Mouse (Mus musculus) CH12.LX (cell line): ENCODE measurements at regions not wholly inside any gene's neighbourhood (a gene's known extent, or its start where the extent isn't known, plus 50 kb on each side); places are given as distances from the start of the nearest gene placed in this dataset.
"Not testable (repeated sequence)": the region's sequence is repeated elsewhere in the genome, so short reads cannot be mapped to it uniquely, and the experiment has no call there.

ENCODE experiments used
- DNase-seq: peaks from one replicate; pipeline ENCODE4 v3.0.0-alpha.2; 2013; ENCODE audit errors: extremely low read depth
- H3K27ac ChIP-seq: 2 replicates; pipeline ENCODE4 v1.5.1; 2012; ENCODE audit warnings: low read depth, mild to moderate bottlenecking, control low read depth, moderate library complexity; ENCODE audit not compliant: insufficient read depth
- H3K27me3 ChIP-seq: replicated peaks from 2 replicates; pipeline ENCODE3; 2012; ENCODE audit warnings: inconsistent platforms
- H3K36me3 ChIP-seq, 2 experiments: replicated peaks in 1 of 2; 2 replicates each; pipeline versions ENCODE3 to v1.6.1; 2012; ENCODE audit warnings: inconsistent platforms in 1 of 2, low read length in 1 of 2, mild to moderate bottlenecking in 1 of 2, mixed read lengths in 1 of 2, moderate library complexity in 1 of 2; ENCODE audit not compliant: control insufficient read depth in 1 of 2, insufficient read depth in 1 of 2
- H3K4me1 ChIP-seq, 2 experiments: 2 replicates each; pipeline ENCODE4 v1.6.1; 2012; ENCODE audit warnings: inconsistent platforms in 1 of 2, moderate library complexity in 1 of 2; ENCODE audit not compliant: insufficient read depth in 2 of 2, control insufficient read depth in 1 of 2
- H3K4me2 ChIP-seq: 2 replicates; pipeline ENCODE4 v1.6.1; 2012; ENCODE audit warnings: low read depth, mild to moderate bottlenecking, control low read depth; ENCODE audit not compliant: poor library complexity, insufficient read depth, severe bottlenecking
- H3K4me3 ChIP-seq, 3 experiments: fragments of 150-350 bp in 1 of 3; sonication (generic) in 1 of 3; replicated peaks in 1 of 3; 2 replicates each; pipeline versions ENCODE3 to v1.5.1; 2011 to 2012; ENCODE audit warnings: low read depth in 2 of 3, low read length in 2 of 3, mild to moderate bottlenecking in 2 of 3, moderate library complexity in 2 of 3, control low read depth in 1 of 3, improper control_type of control experiment in 1 of 3, inconsistent platforms in 1 of 3, mixed read lengths in 1 of 3; ENCODE audit not compliant: poor library complexity in 1 of 3
- H3K79me2 ChIP-seq: replicated peaks from 2 replicates; pipeline ENCODE4 v1.6.1; 2012; ENCODE audit warnings: mild to moderate bottlenecking, moderate library complexity; ENCODE audit not compliant: control insufficient read depth, poor library complexity, insufficient read depth, severe bottlenecking; ENCODE audit errors: extremely low read depth
- H3K9ac ChIP-seq: 2 replicates; pipeline ENCODE4 v1.6.1; 2012; ENCODE audit warnings: low read depth, mild to moderate bottlenecking, control low read depth, moderate library complexity; ENCODE audit not compliant: insufficient read depth
- H3K9me3 ChIP-seq: replicated peaks from 2 replicates; pipeline ENCODE3; 2012; ENCODE audit warnings: low read length, inconsistent platforms, mixed read lengths
- CTCF ChIP-seq, 2 experiments: IDR thresholded peaks in 1 of 2; conservative IDR thresholded peaks in 1 of 2; 2 replicates each; pipeline ENCODE4 v1.5.1; 2011 to 2012; ENCODE audit warnings: low read depth in 2 of 2, low read length in 2 of 2, improper control_type of control experiment in 1 of 2, inconsistent platforms in 1 of 2, mild to moderate bottlenecking in 1 of 2, moderate library complexity in 1 of 2
- RAD21 ChIP-seq: IDR thresholded peaks from 2 replicates; pipeline ENCODE4 v1.6.1; 2011; ENCODE audit warnings: low read depth, mild to moderate bottlenecking, low read length, improper control_type of control experiment, moderate library complexity
- dilution Hi-C: fragments of 300-500 bp; cut with MboI; formaldehyde crosslinking; loops from 2 replicates; pipeline ENCODE4 v1.14.3; 2020; ENCODE audit warnings: low sequenced_read_pairs; ENCODE audit not compliant: extremely low pct_unique_long_range_greater_than_20kb, extremely low pct_ligation_motif_present
- in situ Hi-C: fragments of 300-500 bp; cut with MboI; formaldehyde crosslinking; loops from 3 replicates; pipeline ENCODE4 v1.14.3; 2019; ENCODE audit warnings: low sequenced_read_pairs, low pct_ligation_motif_present, low pct_unique_long_range_greater_than_20kb, mixed read lengths

- H3K9me3 ChIP-seq, H3K9ac ChIP-seq, H3K4me1 ChIP-seq, dilution Hi-C loops, H3K4me3 ChIP-seq, H3K36me3 ChIP-seq, H3K79me2 ChIP-seq, H3K4me2 ChIP-seq, H3K27ac ChIP-seq, H3K27me3 ChIP-seq, in situ Hi-C loops: not testable (repeated sequence)
- DNase-seq, result peak; percentile 1
- TF ChIP-seq RAD21 (peak; percentile 24), CTCF (conservative IDR thresholded peaks at IDR 0.05 in 1 of 2, IDR thresholded peaks at IDR 0.05 in 1 of 2; ENCODE audit: low read depth in 2 of 2, low read length in 2 of 2) (peak in 1 of 2 experiments; percentile 41; a peak in 2 of 4 replicates)
- TF ChIP-seq, all 38 proteins: peak for 2; not testable (repeated sequence) for 36
Measured at GRCm38 (mm10) chr12:115749586-115749985, 297.9 kb upstream of the Zfp386 start.

- H3K4me3 ChIP-seq, H3K4me1 ChIP-seq, dilution Hi-C loops, H3K27me3 ChIP-seq, H3K4me2 ChIP-seq, H3K36me3 ChIP-seq, H3K79me2 ChIP-seq, H3K9me3 ChIP-seq, in situ Hi-C loops, DNase-seq, H3K9ac ChIP-seq, H3K27ac ChIP-seq: not testable (repeated sequence)
Measured at GRCm38 (mm10) chr12:115753135-115753534, 294.4 kb upstream of the Zfp386 start.

GRCm38 (mm10) chr12:115757526-115757925 is 290.0 kb upstream of the Zfp386 start:
- H3K9ac ChIP-seq, H3K36me3 ChIP-seq, H3K4me2 ChIP-seq, H3K9me3 ChIP-seq, H3K79me2 ChIP-seq, H3K4me3 ChIP-seq, H3K4me1 ChIP-seq, in situ Hi-C loops, dilution Hi-C loops, H3K27me3 ChIP-seq, H3K27ac ChIP-seq, DNase-seq: not testable (repeated sequence)

DNA sequence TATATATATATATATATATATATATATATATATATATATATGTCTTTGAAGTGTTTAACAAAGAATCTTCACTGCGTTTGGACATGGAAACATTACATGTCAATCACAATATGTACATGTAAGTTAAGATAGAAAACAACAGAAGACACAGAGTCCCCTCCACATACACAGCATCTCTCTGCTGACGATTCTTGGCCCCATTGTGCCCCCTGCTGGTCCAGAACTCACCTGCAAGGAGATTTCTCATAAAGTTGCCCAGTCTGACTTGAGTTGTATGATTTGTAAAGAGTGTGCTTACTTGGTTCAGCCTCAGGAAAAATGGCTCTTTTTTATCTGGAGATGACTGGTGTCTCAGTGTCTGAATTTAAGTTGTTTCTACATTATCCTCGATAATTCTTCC is 288.5 kb upstream of the Zfp386 start:
- H3K9ac ChIP-seq, H3K27ac ChIP-seq, in situ Hi-C loops, H3K79me2 ChIP-seq, H3K36me3 ChIP-seq, H3K4me2 ChIP-seq, DNase-seq, dilution Hi-C loops, H3K9me3 ChIP-seq, H3K27me3 ChIP-seq, H3K4me3 ChIP-seq, H3K4me1 ChIP-seq: not testable (repeated sequence)
- peak in 1 of 2 experiments; percentile 26; a peak in 2 of 4 replicates for TF ChIP-seq CTCF (conservative IDR thresholded peaks at IDR 0.05 in 1 of 2, IDR thresholded peaks at IDR 0.05 in 1 of 2; ENCODE audit: low read depth in 2 of 2, low read length in 2 of 2)

DNA sequence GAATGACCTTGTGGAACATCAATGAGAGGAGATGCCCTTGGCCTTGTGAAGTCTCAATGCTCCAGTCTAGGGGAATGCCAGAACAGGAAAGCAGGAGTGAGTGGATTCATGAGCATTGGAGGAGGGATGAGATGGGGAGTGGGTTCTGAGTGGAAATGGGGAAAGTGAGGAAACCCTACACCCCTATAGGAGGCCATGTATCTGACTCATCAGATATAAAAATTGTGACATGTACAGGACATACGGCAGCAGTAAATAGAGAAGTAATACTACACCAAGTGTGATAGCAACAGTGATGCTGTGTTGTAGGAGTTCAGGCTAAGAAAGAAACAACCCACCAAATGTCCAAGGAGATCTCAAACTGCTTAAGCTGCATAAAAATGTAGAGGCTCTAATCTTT is 285.8 kb upstream of the Zfp386 start:
- in situ Hi-C loops, DNase-seq, H3K36me3 ChIP-seq, H3K79me2 ChIP-seq, H3K4me1 ChIP-seq, H3K27ac ChIP-seq, H3K9ac ChIP-seq, H3K4me2 ChIP-seq, dilution Hi-C loops, H3K27me3 ChIP-seq, H3K4me3 ChIP-seq, H3K9me3 ChIP-seq: not testable (repeated sequence)

DNA sequence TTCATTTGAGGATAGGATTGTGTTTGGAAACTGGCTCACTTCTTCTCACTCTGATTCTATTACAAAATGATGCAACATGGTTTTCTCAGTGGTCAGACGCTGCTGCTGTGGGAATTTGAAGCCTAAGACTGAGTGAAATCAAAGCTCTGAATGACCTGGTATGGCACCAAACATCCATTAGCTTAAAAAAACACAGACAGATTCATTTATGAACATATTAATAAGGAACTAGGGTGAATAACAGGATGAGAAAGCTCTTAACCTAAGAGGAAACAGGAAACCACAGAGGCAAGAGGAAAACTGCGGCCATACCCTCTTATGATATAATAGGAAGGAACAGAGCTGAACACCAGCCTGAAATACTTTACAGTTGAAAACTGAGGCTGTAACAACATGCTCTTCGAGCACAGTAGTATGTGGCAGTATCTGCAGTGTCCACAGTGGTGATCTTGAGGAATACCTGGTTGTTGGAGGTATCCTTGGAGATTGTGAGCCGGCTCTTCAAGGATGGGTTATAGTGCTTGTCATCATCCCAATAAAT is 282.5 kb upstream of the Zfp386 start:
- H3K27me3 ChIP-seq, in situ Hi-C loops, H3K36me3 ChIP-seq, dilution Hi-C loops, DNase-seq, H3K4me1 ChIP-seq, H3K9me3 ChIP-seq, H3K4me2 ChIP-seq, H3K4me3 ChIP-seq, H3K9ac ChIP-seq, H3K79me2 ChIP-seq, H3K27ac ChIP-seq: not testable (repeated sequence)
